Mouse (Mus musculus) midbrain, embryonic 12.5 days (tissue): ENCODE measurements around the gene Gjc2. TPM values are rescaled to one million over a fixed set of nuclear protein-coding genes. Genes with fewer than 3 reads are reported as not detected.
"Not testable (repeated sequence)": the region's sequence is repeated elsewhere in the genome, so short reads cannot be mapped to it uniquely, and the experiment has no call there.

Experiments used
- ATAC-seq: fragments of 200-750 bp; cut with Nextera tagmentation; 2 replicates; pipeline ENCODE4 v1.8.0; 2017; ENCODE audit warnings: low read depth, moderate TSS enrichment, moderate library complexity; ENCODE audit not compliant: low FRiP score
- H3K27ac ChIP-seq: fragments of 300-500 bp; sonication (generic); replicated peaks from 2 replicates; pipeline ENCODE4 v1.5.1; 2016; ENCODE audit warnings: mild to moderate bottlenecking
- H3K27me3 ChIP-seq: fragments of 300-500 bp; sonication (generic); 2 replicates; pipeline ENCODE4 v1.6.1; 2016; ENCODE audit warnings: mild to moderate bottlenecking
- H3K36me3 ChIP-seq: fragments of 300-500 bp; sonication (generic); 2 replicates; pipeline ENCODE4 v1.6.1; 2016
- H3K4me1 ChIP-seq: fragments of 300-500 bp; sonication (generic); 2 replicates; pipeline ENCODE4 v1.6.1; 2016
- H3K4me2 ChIP-seq: fragments of 300-500 bp; sonication (generic); replicated peaks from 2 replicates; pipeline ENCODE4 v1.6.1; 2016; ENCODE audit warnings: mild to moderate bottlenecking, moderate library complexity
- H3K4me3 ChIP-seq: fragments of 300-500 bp; sonication (generic); 2 replicates; pipeline ENCODE4 v1.5.1; 2016; ENCODE audit warnings: mild to moderate bottlenecking
- H3K9ac ChIP-seq: fragments of 300-500 bp; sonication (generic); replicated peaks from 2 replicates; pipeline ENCODE4 v1.6.1; 2016; ENCODE audit warnings: mild to moderate bottlenecking, moderate library complexity
- H3K9me3 ChIP-seq: fragments of 300-500 bp; sonication (generic); 2 replicates; pipeline ENCODE4 v1.6.1; 2016; ENCODE audit warnings: mild to moderate bottlenecking
- WGBS: fragments of 180-500 bp; shearing (Covaris S2); methylation state at CpG from one replicate; pipeline ENCODE4 v1.1.7; 2016; 5-methylcytosine and 5-hydroxymethylcytosine counted together
- polyA plus RNA-seq: library from polyadenylated mRNA; unstranded; fragments of >200 nt; fragmentation: Nextera tagmentation; extraction: Ambion mirVana; gene quantifications from 2 replicates; pipeline ENCODE4 v1.2.1, GENCODE M21; 2016

Gjc2 gene
- polyA plus RNA-seq, 1 experiment from 2014 or later = 0.10 TPM

DNA sequence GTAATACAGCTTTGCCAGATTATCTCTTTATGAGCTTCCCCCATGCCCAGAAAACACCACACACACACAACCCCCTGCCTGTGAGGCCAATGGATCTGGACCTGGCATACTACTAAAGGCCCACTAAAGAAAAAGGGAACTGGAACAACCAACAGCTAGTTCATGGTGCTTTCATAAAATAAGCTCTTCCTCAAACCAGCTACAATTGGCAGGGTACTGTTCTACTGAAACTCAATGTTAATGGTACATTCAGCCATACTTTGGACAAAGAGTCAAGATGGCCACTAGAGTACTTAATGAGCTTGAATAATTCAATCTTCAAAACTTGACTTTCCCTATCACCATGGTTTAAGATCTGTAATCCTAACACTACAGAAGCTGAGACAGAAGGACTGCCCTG, 38.6 kb upstream of the Gjc2 start:
- H3K9me3 ChIP-seq = no peaks in the 10 kb centered on the region
- H3K9ac ChIP-seq = no peak overlapping the region
- no peaks in the 10 kb centered on the region for H3K27me3 ChIP-seq
- peaks cover 24% of the 10 kb centered on the region for H3K36me3 ChIP-seq
- ATAC-seq = no peak
- no peak overlapping the region for H3K27ac ChIP-seq
- H3K4me1 ChIP-seq = peaks cover 25% of the 10 kb centered on the region
- no peak overlapping the region for H3K4me3 ChIP-seq
- no peak overlapping the region for H3K4me2 ChIP-seq

DNA sequence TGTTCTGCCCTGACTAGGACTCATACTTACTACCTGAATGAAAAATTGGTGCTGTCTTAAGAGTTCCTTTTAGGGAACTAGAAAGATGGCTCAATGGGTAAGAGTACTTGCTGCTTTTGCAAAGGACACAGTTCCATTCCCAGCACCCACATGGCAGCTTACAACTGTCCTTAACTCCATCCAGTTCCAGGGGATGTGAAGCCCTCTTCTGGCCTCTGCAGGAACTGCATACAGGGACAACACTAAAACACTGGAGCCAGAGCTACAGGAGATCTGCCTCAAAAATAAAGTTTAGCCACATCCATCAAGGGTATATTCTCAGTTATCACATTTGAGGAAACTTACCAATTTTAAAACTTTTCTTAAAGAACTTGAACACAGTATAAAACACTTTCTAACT, 36.1 kb upstream of the Gjc2 start:
- H3K4me3 ChIP-seq = no peak overlapping the region
- no peak overlapping the region for H3K4me2 ChIP-seq
- H3K4me1 ChIP-seq = 0 out of 2 replicates have a peak, but pooled peaks cover 7% of the 10 kb centered on the region
- H3K27me3 ChIP-seq = no peaks in the 10 kb centered on the region
- ATAC-seq = no peak
- no peak overlapping the region for H3K27ac ChIP-seq
- peaks cover 24% of the 10 kb centered on the region for H3K36me3 ChIP-seq
- no peak overlapping the region for H3K9ac ChIP-seq
- H3K9me3 ChIP-seq = no peaks in the 10 kb centered on the region

- Histone ChIP-seq H3K4me3 (no peak overlapping the region), H3K4me2 (no peak overlapping the region), H3K4me1 (0 out of 2 replicates have a peak, but pooled peaks cover 4% of the 10 kb centered on the region), H3K27me3 (no peaks in the 10 kb centered on the region), H3K27ac (no peak overlapping the region), H3K36me3 (peaks cover 23% of the 10 kb centered on the region), H3K9ac (no peak overlapping the region), H3K9me3 (no peaks in the 10 kb centered on the region)
- 92% methylated on average over 4 of the region's 4 CpGs for WGBS
- no peak for ATAC-seq
Measured at GRCm38 (mm10) chr11:59218389-59218998, 35.5 kb upstream of the Gjc2 start.

GRCm38 (mm10) chr11:59216955-59217354, 33.9 kb upstream of the Gjc2 start:
- no peak overlapping the region for H3K4me2 ChIP-seq
- H3K36me3 ChIP-seq = peaks cover 33% of the 10 kb centered on the region
- ATAC-seq = no peak
- H3K4me3 ChIP-seq = no peak overlapping the region
- H3K27me3 ChIP-seq = no peaks in the 10 kb centered on the region
- H3K9me3 ChIP-seq = no peaks in the 10 kb centered on the region
- no peaks in the 10 kb centered on the region for H3K4me1 ChIP-seq
- H3K9ac ChIP-seq = no peak overlapping the region
- no peak overlapping the region for H3K27ac ChIP-seq
- 95% methylated on average over 3 of the region's 3 CpGs for WGBS

DNA sequence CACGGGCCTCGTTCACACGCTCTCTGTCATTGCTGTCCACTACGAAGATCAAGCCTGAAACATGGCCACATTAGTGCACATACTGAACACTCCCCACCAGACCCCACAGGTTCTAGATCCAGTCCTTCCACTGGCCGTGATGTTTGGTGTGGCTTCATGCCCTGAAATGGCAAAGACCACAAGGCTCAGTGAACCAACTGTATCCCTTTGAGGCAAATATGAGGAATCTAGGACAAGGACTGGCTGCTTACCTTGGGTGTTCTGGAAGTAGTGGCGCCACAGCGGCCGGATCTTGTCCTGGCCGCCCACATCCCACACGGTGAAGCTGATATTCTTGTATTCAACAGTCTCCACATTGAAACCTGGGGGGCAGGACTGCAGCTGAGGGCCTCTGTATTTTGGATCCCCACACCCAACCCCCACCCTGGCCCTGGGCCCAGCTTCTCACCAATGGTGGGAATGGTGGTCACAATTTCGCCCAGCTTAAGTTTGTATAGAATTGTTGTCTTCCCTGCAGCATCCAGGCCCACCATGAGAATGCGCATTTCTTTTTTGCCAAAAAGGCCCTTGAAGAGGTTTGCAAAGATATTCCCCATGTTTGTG, 30.0 kb upstream of the Gjc2 start:
- Histone ChIP-seq H3K27ac (no peak overlapping the region), H3K4me2 (no peak overlapping the region), H3K9me3 (no peaks in the 10 kb centered on the region), H3K4me1 (peaks cover 23% of the 10 kb centered on the region), H3K4me3 (no peak overlapping the region), H3K9ac (no peak overlapping the region), H3K27me3 (no peaks in the 10 kb centered on the region), H3K36me3 (peaks cover 44% of the 10 kb centered on the region)
- ATAC-seq = no peak
- WGBS = 94% methylated on average over 12 of the region's 12 CpGs

DNA sequence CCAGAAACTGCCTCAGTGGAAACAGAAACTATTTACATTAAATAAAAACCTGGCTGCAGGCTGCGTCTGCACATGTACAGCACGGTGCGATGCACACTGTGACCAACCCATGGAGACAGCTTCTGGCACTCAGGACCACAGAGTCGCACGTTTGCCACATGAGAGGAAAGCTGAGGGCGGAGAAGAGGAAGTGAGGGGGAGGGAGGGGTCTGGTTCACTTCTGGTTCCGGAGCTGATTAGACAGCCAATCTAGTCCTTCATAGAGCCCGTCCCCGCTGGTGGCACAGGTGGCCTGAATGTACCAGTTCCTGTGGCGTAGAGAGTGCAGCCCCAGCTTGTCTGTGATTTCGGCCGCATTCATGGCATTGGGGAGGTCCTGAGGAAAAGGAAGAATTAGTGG, 29.3 kb upstream of the Gjc2 start:
- ATAC-seq, H3K4me2 ChIP-seq, H3K4me3 ChIP-seq, H3K27ac ChIP-seq, H3K9me3 ChIP-seq, H3K27me3 ChIP-seq, H3K9ac ChIP-seq: not testable (repeated sequence)
- Histone ChIP-seq H3K4me1 (peaks cover 28% of the 10 kb centered on the region), H3K36me3 (peaks cover 41% of the 10 kb centered on the region)
- 88% methylated on average over 12 of the region's 12 CpGs for WGBS

DNA sequence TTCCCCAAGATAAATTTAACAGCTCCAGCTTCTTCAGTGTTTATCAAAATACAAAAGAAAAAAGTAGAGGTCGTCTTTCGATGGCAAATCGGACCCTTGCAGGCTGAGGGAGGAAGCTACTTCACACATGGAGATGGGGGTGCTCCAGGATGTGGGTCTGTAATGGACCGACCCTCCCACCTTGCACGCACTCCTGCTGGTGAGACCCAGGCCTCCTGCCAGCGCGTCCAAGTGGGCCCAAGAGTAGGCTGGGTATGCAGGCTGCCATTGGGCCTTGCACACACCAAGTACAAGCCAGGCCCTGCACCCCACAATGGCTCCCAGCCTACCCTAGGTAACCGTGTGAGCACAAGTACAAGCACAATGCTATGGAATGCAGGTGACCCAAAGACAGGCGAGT, 28.5 kb upstream of the Gjc2 start:
- H3K27me3 ChIP-seq, H3K4me3 ChIP-seq, H3K9ac ChIP-seq, H3K4me2 ChIP-seq, H3K27ac ChIP-seq, H3K9me3 ChIP-seq, ATAC-seq: not testable (repeated sequence)
- WGBS = 95% methylated on average over 9 of the region's 9 CpGs
- Histone ChIP-seq H3K4me1 (peaks cover 28% of the 10 kb centered on the region), H3K36me3 (peaks cover 48% of the 10 kb centered on the region)

- Histone ChIP-seq H3K27ac (no peak overlapping the region), H3K9ac (no peak overlapping the region), H3K9me3 (no peaks in the 10 kb centered on the region), H3K4me3 (no peak overlapping the region), H3K27me3 (no peaks in the 10 kb centered on the region), H3K36me3 (peaks cover 63% of the 10 kb centered on the region), H3K4me2 (no peak overlapping the region), H3K4me1 (peaks cover 28% of the 10 kb centered on the region)
- ATAC-seq = no peak
- WGBS = 87% methylated on average over 4 of the region's 4 CpGs
Measured at GRCm38 (mm10) chr11:59210020-59210419, 27.0 kb upstream of the Gjc2 start.

GRCm38 (mm10) chr11:59209580-59209979, 26.6 kb upstream of the Gjc2 start:
- peaks cover 65% of the 10 kb centered on the region for H3K36me3 ChIP-seq
- H3K4me1 ChIP-seq = peaks cover 28% of the 10 kb centered on the region
- no peak overlapping the region for H3K27ac ChIP-seq
- no peaks in the 10 kb centered on the region for H3K27me3 ChIP-seq
- H3K9ac ChIP-seq = no peak overlapping the region
- 74% methylated on average over 5 of the region's 5 CpGs for WGBS
- no peak for ATAC-seq
- no peak overlapping the region for H3K4me3 ChIP-seq
- no peaks in the 10 kb centered on the region for H3K9me3 ChIP-seq
- peak overlapping the region; percentile 93; the same call in 1 of the 2 replicates for H3K4me2 ChIP-seq

DNA sequence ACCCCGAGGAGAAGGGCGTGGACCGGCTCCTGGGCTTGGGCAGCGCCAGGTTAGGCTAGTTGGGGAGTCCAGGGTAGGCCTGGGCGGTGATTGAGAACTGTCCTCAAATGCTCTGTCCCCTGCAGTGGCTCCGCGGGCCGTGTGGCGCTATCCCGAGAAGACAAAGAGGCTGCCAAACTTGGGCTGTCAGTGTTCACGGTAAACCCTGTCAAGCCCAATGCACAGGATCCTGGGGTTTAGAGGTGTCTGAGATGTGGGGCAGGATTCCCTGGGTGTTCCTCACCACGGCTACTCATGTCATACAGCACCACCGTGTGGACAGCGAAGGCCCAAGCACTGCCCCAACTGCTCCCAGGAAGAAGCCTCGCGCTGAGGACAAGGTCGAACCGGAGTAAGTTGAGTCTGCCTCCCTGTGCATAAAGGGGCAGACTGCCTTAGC, 26.0 kb upstream of the Gjc2 start:
- Histone ChIP-seq H3K27me3 (no peaks in the 10 kb centered on the region), H3K4me3 (peak overlapping the region; percentile 96), H3K27ac (peak overlapping the region; percentile 88), H3K36me3 (peaks cover 70% of the 10 kb centered on the region), H3K4me2 (peak overlapping the region; percentile 93), H3K9ac (peak overlapping the region; percentile 86), H3K4me1 (peaks cover 28% of the 10 kb centered on the region), H3K9me3 (no peaks in the 10 kb centered on the region)
- ATAC-seq = peak; percentile 48
- 13% methylated on average over 18 of the region's 18 CpGs for WGBS

DNA sequence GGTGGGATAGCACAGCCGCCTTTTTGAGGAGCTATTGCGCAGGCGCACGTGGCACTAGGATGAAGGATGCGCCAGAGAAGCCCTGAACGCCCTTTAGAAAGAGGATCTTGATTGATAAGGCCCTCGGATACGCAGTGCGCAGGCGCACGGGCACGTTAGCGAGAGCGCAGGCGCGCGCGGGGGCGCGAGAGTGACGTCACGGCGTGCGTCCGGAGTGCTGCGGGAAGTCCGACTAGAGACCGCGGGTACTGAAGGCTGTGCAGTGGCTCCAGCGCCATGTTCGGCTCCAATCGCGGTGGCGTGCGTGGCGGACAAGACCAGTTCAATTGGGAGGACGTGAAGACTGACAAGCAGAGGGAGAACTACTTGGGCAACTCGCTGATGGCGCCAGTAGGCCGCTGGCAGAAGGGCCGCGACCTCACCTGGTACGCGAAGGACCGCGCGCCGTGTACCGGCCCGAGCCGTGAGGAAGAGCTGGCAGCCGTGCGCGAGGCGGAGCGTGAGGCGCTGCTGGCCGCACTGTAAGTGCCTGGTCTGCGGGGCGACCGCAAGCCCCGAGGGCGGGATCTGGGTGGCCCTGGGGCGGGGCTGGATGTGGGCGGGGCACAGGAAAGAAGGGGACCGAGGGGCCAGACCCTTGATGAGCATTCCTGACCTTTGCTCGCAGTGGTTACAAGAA, 25.3 kb upstream of the Gjc2 start, which contains the start of gene 2310033P09Rik:
Gene 2310033P09Rik (plus strand): TSS at position 169 of the 679 bp plus-strand sequence.
- Histone ChIP-seq H3K4me2 (peak within 1 kb of the TSS; percentile 93), H3K9me3 (no peaks in the 10 kb centered on the region), H3K27me3 (no peaks in the 10 kb centered on the region), H3K27ac (peak within 1 kb of the TSS; percentile 88), H3K36me3 (peaks cover 68% of the 10 kb centered on the region), H3K9ac (peak within 1 kb of the TSS; percentile 86), H3K4me1 (peaks cover 28% of the 10 kb centered on the region), H3K4me3 (peak within 1 kb of the TSS; percentile 96)
- under 1% methylated on average over 66 of the region's 67 CpGs for WGBS
- peak; percentile 87 for ATAC-seq
